Mouse (Mus musculus) heart, postnatal 0 days (tissue): ENCODE measurements around the gene Slc39a1. TPM values are rescaled to one million over a fixed set of nuclear protein-coding genes. Genes with fewer than 3 reads are reported as not detected.

ENCODE experiments used
- ATAC-seq: fragments of 200-750 bp; cut with Nextera tagmentation; 2 replicates; pipeline ENCODE4 v1.8.0; 2017; ENCODE audit warnings: low read depth, moderate number of reproducible peaks, moderate library complexity; ENCODE audit not compliant: insufficient read depth
- DNase-seq: peaks from one replicate; pipeline ENCODE4 v3.0.0-alpha.2; 2016; ENCODE audit warnings: low spot score
- H3K27ac ChIP-seq: fragments of 300-500 bp; sonication (generic); 2 replicates; pipeline ENCODE4 v1.5.1; 2014; ENCODE audit warnings: low read depth, mild to moderate bottlenecking
- H3K27me3 ChIP-seq: fragments of 300-500 bp; sonication (generic); 2 replicates; pipeline ENCODE4 v1.6.1; 2014; ENCODE audit warnings: low read length, mixed read lengths; ENCODE audit not compliant: control insufficient read depth, insufficient read depth
- H3K36me3 ChIP-seq: fragments of 300-500 bp; sonication (generic); replicated peaks from 2 replicates; pipeline ENCODE4 v1.6.1; 2014; ENCODE audit warnings: low read length, mixed read lengths; ENCODE audit not compliant: control insufficient read depth, insufficient read depth
- H3K4me1 ChIP-seq: fragments of 300-500 bp; sonication (generic); 2 replicates; pipeline ENCODE4 v1.6.1; 2014; ENCODE audit warnings: antibody characterized with exemption; ENCODE audit not compliant: control insufficient read depth, insufficient read depth
- H3K4me2 ChIP-seq: fragments of 300-500 bp; sonication (generic); 2 replicates; pipeline ENCODE4 v1.6.1; 2014; ENCODE audit warnings: low read depth, mild to moderate bottlenecking, low read length, moderate library complexity
- H3K4me3 ChIP-seq: fragments of 300-500 bp; sonication (generic); 2 replicates; pipeline ENCODE4 v1.5.1; 2014; ENCODE audit warnings: low read depth, low read length
- H3K9ac ChIP-seq: fragments of 300-500 bp; sonication (generic); replicated peaks from 2 replicates; pipeline ENCODE4 v1.6.1; 2014; ENCODE audit warnings: low read depth, low read length, mixed read lengths
- H3K9me3 ChIP-seq: fragments of 300-500 bp; sonication (generic); replicated peaks from 2 replicates; pipeline ENCODE4 v1.6.1; 2016; ENCODE audit warnings: low read length; ENCODE audit not compliant: control insufficient read depth
- CTCF ChIP-seq: IDR thresholded peaks from 2 replicates; pipeline ENCODE4 v1.5.1; 2016; ENCODE audit warnings: antibody characterized with exemption, control low read depth, low read depth
- EP300 ChIP-seq: IDR thresholded peaks from 2 replicates; pipeline ENCODE4 v1.6.1; 2016; ENCODE audit warnings: antibody characterized with exemption, low read depth
- whole genome bisulfite sequencing: fragments of 180-500 bp; shearing (Covaris S2); extraction: QIAGEN DNeasy Blood & Tissue Kit; methylation state at CpG from one replicate; pipeline ENCODE4 v1.1.7; 2014; 5-methylcytosine and 5-hydroxymethylcytosine counted together
- polyA plus RNA-seq: library from polyadenylated mRNA; unstranded; fragments of >200 nt; fragmentation: Nextera tagmentation; extraction: Ambion mirVana; gene quantifications from 2 replicates; pipeline ENCODE4 v1.2.1, GENCODE M21; 2015
- total RNA-seq: library from RNA; depleted of rRNA; stranded (reverse); fragments of >200 nt; gene quantifications from 2 replicates; pipeline ENCODE4 v1.2.3, GENCODE M21; 2014; ENCODE audit warnings: low replicate concordance

The Slc39a1 gene
- total and polyA plus RNA-seq, 2 experiments from 2014 or later, result 95.5 to 158 TPM

DNA sequence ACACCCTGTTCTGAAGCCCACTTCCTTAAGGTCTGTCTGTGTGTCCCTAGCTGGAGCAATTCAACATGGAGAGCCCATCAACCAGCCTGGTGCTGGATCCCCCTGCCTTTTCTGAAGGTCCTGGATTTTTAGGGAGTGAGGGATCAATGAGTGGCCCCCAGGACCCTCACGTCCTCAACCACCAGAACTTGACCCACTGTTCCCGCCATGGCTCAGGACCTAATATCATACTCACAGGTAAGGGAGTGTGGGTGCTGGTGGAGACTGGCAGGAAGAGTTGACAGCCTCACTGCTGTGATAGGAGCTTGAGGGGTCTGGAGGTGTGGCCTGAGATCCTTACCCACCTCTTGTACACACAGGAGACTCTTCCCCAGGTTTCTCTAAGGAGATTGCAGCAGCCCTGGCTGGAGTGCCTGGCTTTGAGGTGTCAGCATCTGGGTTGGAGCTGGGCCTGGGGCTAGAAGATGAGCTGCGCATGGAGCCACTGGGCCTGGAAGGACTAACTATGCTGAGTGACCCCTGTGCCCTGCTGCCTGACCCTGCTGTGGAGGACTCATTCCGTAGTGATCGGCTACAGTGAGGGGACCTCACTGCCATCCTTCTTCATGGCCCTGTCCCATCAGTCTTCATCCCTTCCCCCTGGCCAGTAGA lies 15.3 kb downstream of the Slc39a1 start:
- DNase-seq (no peak), ATAC-seq (no peak)
- 93% methylated on average over 5 of the region's 5 CpGs for WGBS
- Histone ChIP-seq H3K36me3 (peaks cover 55% of the 10 kb centered on the region), H3K4me1 (peaks cover 10% of the 10 kb centered on the region), H3K4me2 (no peak overlapping the region), H3K9me3 (no peaks in the 10 kb centered on the region), H3K4me3 (no peak overlapping the region), H3K27ac (no peak overlapping the region), H3K27me3 (no peaks in the 10 kb centered on the region), H3K9ac (no peak overlapping the region)
- TF ChIP-seq EP300 (no peak), CTCF (no peak)

- ATAC-seq, result no peak
Observed at GRCm38 (mm10) chr3:90264687-90265033, 16.7 kb downstream of the Slc39a1 start.

DNA sequence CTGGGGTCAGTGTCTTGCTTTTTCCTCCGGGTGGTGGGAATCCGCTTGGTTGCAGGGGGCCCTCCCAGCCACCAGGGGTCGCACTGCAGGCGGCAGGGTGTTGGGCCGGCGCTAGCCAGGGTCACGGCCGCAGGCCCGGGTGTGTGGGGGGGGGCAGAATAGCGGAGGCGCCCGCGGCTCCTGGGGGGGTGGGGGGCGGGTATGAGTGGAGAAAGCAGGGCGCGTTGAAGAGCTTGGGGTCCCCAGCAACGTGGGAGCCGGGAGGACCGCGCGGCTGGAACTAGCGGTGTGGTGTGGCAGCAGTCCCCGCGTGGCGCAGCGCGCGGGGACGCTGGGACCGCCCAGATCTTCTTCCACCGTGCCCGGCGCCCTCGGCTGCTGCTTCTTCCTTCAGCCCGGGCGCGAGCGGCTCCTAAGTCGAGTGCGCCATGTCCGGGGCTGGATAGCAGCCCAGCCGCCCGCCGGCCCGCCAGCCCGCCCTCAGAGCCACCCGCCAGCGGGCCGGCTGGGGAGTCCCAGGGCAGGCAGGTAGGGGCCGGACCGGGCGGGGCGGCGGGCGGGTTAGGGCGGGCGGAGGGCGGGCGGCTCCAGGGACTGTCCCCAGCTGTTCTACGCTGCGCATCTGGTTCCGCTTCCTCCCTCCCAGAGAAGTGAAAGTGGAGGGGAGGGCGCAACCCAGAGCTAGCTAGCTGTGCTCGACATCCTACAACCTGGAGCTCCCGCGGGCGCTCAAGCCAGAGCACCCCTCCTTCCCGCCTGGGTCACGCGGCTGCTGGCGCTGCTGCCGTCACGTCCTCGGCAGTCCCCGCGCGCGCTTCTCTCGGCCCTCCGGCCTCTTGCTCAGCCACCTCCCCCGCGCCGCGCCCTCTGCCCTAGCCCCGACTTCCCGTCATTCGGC lies 17.3 kb downstream of the Slc39a1 start, which contains the start of gene Dennd4b:
Dennd4b (plus strand) TSS at position 152 of the 898 bp plus-strand sequence.
- Histone ChIP-seq H3K4me3 (peak within 1 kb of the TSS; percentile 88), H3K4me1 (peaks cover 10% of the 10 kb centered on the region), H3K36me3 (peaks cover 47% of the 10 kb centered on the region), H3K9ac (peak within 1 kb of the TSS; percentile 89), H3K9me3 (no peaks in the 10 kb centered on the region), H3K27me3 (no peaks in the 10 kb centered on the region), H3K27ac (peak within 1 kb of the TSS; percentile 95), H3K4me2 (peak within 1 kb of the TSS; percentile 77)
- ATAC-seq (peak; percentile 87), DNase-seq (peak; percentile 88)
- TF ChIP-seq EP300, result 0 out of 2 replicates have a peak, but pooled peaks have one; percentile 68
- TF ChIP-seq CTCF, result peak; percentile 92
- 0% methylated on average over 53 of the region's 87 CpGs for whole genome bisulfite sequencing

More at GRCm38 (mm10) chr3:90264687-90265033, 16.7 kb downstream of the Slc39a1 start:
- Histone ChIP-seq H3K27me3 (no peaks in the 10 kb centered on the region), H3K4me3 (peak overlapping the region; percentile 88), H3K4me2 (peak overlapping the region; percentile 77), H3K36me3 (peaks cover 52% of the 10 kb centered on the region), H3K4me1 (peaks cover 10% of the 10 kb centered on the region), H3K27ac (peak overlapping the region; percentile 95), H3K9ac (no peak overlapping the region), H3K9me3 (no peaks in the 10 kb centered on the region)
- 34% methylated on average over 10 of the region's 10 CpGs for WGBS
- no peak for DNase-seq
- no peak for TF ChIP-seq EP300
- no peak for TF ChIP-seq CTCF

DNA sequence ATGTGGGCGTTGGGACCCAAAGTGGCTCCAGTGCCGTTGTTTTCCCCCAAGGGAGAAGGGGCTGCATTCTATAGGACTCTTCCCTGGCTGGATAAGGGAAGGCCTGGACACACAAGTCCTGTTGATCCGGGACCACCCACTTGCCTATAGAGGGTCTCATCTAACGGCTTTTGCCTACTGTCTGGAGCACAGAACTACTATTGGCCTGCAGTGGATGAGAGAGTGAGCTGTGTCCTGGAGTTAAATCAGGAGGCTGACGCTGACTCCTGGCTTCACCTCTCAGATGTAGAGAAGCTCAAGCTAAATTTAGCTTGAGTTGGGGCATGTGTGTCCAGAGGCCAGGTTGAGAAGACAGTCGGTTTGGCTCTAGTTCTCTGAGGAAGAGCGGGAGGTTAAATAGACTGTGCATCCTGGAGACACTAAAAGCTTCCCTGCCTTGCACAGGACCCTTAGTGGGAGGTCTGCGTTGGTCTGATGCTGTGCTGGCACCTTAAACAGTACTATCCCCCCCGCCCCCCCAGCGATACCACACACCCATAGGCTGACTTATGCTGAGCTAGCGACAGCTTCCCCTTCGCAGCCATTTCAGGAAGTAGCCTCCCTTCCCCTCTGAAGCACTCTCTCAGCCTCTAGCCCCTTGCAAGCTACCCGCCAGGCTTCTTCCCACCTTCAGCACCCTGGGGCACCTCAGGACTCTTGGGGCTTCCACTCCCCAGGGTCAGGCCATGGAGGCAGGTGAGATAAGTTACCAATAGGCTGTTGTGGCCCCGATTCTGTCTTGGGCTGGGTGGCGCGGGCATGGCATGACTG lies 18.2 kb downstream of the Slc39a1 start:
- Histone ChIP-seq H3K9me3 (no peaks in the 10 kb centered on the region), H3K4me2 (peak overlapping the region; percentile 77), H3K4me1 (peaks cover 10% of the 10 kb centered on the region), H3K9ac (peak overlapping the region; percentile 89), H3K27ac (peak overlapping the region; percentile 95), H3K27me3 (no peaks in the 10 kb centered on the region), H3K36me3 (peaks cover 47% of the 10 kb centered on the region), H3K4me3 (peak overlapping the region; percentile 88)
- DNase-seq (peak; percentile 85), ATAC-seq (peak; percentile 67)
- TF ChIP-seq CTCF (no peak), EP300 (0 out of 2 replicates have a peak, but pooled peaks have one; percentile 23)
- WGBS, result 12% methylated on average over 14 of the region's 16 CpGs
